ENCODE assay signal across 9 mouse cellular contexts in genomic region chr16:58663021-58663420, GRCm38 (mm10). TPM values are rescaled to one million over a fixed set of nuclear protein-coding genes. Genes with fewer than 3 reads are reported as not detected.
DNase-seq lines count a peak whose midpoint lies in the region; ATAC-seq and TF ChIP-seq lines count a peak whose summit lies in the region.
"Had no signal": no experiment of that assay in that cellular context is flagged by ENCODE, and none has a peak within 500 bp of the region (broad histone marks: within the 10 kb centered on the region; RNA-seq: fewer than 3 reads in every experiment).

No protein-coding gene starts in this region.

- ATAC-seq in inflammation-experienced regulatory T-cells, adult 6 months, result peak; percentile 87
- ATAC-seq in monocyte, adult 5-6 weeks (replicated peaks; ENCODE audit: insufficient number of reproducible peaks, low FRiP score, low TSS enrichment, poor library complexity, severe bottlenecking), result 0 out of 2 replicates have a peak, but pooled peaks have one; percentile 35

- no peaks in the 10 kb centered on the region for H3K27me3 ChIP-seq in kidney, adult 2 months (replicated peaks; ENCODE audit: control insufficient read depth, insufficient read depth, low read length)
- H3K27me3 ChIP-seq: embryonic facial prominence, embryonic 15.5 days had no signal

- H3K27ac ChIP-seq in kidney, adult 2 months (ENCODE audit: insufficient read depth, low read depth, low read length), result no peak overlapping the region
- H3K27ac ChIP-seq: embryonic facial prominence, embryonic 15.5 days had no signal

- TF ChIP-seq POLR2A in kidney, adult 2 months (IDR thresholded peaks at IDR 0.05; ENCODE audit: low read depth, low read length), result no peak

- DNase-seq in kidney, adult 2 months, result no peak
- no peak for DNase-seq in kidney, postnatal 25 days
- peak; percentile 33 for DNase-seq in NIH3T3 (ENCODE audit: low read depth)
- DNase-seq in ovary, postnatal 10 days (ENCODE audit: low spot score), result no peak
- DNase-seq in cerebellum, postnatal 36 days, result no peak
- DNase-seq in cerebellum, postnatal 10 days, result no peak

- TF ChIP-seq CTCF in kidney, adult 2 months (conservative IDR thresholded peaks at IDR 0.05; ENCODE audit: insufficient read depth, insufficient read length, low read depth, low read length), result peak; percentile 16; the same call in 1 of the 2 replicates

- 54% methylated on average over 5 of the region's 5 CpGs for WGBS in kidney, adult 2 months

- H3K36me3 ChIP-seq in kidney, adult 2 months (ENCODE audit: control insufficient read depth, insufficient read depth, low read length), result no peaks in the 10 kb centered on the region
- H3K36me3 ChIP-seq: embryonic facial prominence, embryonic 15.5 days had no signal

- no peak overlapping the region for H3K4me3 ChIP-seq in kidney, adult 2 months (ENCODE audit: insufficient read depth, low read depth, low read length)
- H3K4me3 ChIP-seq: embryonic facial prominence, embryonic 15.5 days had no signal

- H3K4me1 ChIP-seq in kidney, adult 2 months (ENCODE audit: control insufficient read depth, insufficient read depth, low read length), result no peaks in the 10 kb centered on the region
- H3K4me1 ChIP-seq: embryonic facial prominence, embryonic 15.5 days had no signal

RNA-seq across cellular contexts. Expression of gene Cpox, which starts 7.1 kb away (rescaled TPM):
- 27.7 and 29.8 TPM in 2 replicates for polyA plus RNA-seq in kidney, adult 2 months (2012; rRNA removed)
- 10 to 100 TPM; 38.9 to 52.3 (median 41.0) TPM for polyA plus RNA-seq in inflammation-experienced regulatory T-cells, adult 6 months (2017; shearing (Covaris generic))
- total RNA-seq in monocyte, adult 5-6 weeks (2017), result 7.1 to 14.9 TPM (median 10.7 TPM) in 3 replicates

RNA-seq across cellular contexts. Expression of gene E330017A01Rik, which starts 24.5 kb away (rescaled TPM):
- not detected in 2 replicates for polyA plus RNA-seq in kidney, adult 2 months (2012; rRNA removed)
- polyA plus RNA-seq in inflammation-experienced regulatory T-cells, adult 6 months (2017; shearing (Covaris generic)), result not detected
- not detected in 3 replicates for total RNA-seq in monocyte, adult 5-6 weeks (2017)
- polyA plus RNA-seq: embryonic facial prominence, embryonic 15.5 days had no signal

RNA-seq across cellular contexts. Expression of gene Gm813, which starts 46.2 kb away (rescaled TPM):
- not detected in 2 replicates for polyA plus RNA-seq in kidney, adult 2 months (2012; rRNA removed)
- not detected for polyA plus RNA-seq in inflammation-experienced regulatory T-cells, adult 6 months (2017; shearing (Covaris generic))
- total RNA-seq in monocyte, adult 5-6 weeks (2017), result not detected in 3 replicates
- polyA plus RNA-seq: embryonic facial prominence, embryonic 15.5 days had no signal

RNA-seq across cellular contexts. Expression of gene Gpr15, which starts 55.8 kb away (rescaled TPM):
- 0.08 and 0.09 TPM in 2 replicates for polyA plus RNA-seq in kidney, adult 2 months (2012; rRNA removed)
- polyA plus RNA-seq in inflammation-experienced regulatory T-cells, adult 6 months (2017; shearing (Covaris generic)), result 10 to 100 TPM; 25.1 to 29.8 (median 28.5) TPM
- total RNA-seq in monocyte, adult 5-6 weeks (2017), result 1.7 TPM in 1 of 3 replicates, not detected in the others
